Mouse (Mus musculus): Measurements from ENCODE around the gene St6galnac5. TPM values are rescaled to one million over a fixed set of nuclear protein-coding genes. Genes with fewer than 3 reads are reported as not detected.

The St6galnac5 gene
- polyA plus RNA-seq, 1 experiment from 2014 or later = 0.43 TPM

DNA sequence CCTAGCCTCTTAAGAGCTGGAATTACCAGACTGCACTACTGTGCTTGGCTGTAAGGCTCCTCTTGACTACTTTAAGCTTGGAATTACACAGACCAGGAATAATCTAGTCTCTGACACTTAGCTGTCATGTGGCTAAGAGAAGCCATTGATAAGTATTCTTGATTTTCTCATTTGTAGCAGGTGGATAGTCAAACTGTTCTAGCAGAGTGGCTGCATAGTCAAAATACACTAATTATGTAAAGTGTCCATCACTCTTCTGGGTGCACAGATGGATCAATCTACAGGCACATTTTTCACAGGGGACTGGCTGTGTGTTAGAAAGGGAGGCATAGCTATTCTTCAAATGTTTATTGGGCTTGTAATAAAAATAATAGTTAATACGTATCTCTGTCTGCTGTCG is 8.7 kb upstream of the St6galnac5 start:
- no peaks in the 10 kb centered on the region for H3K4me1 ChIP-seq (replicated peaks; ENCODE audit: control insufficient read depth, insufficient read depth, low read length)
- no peak overlapping the region for H3K4me3 ChIP-seq (ENCODE audit: low read depth, low read length)
- no peaks in the 10 kb centered on the region for H3K36me3 ChIP-seq (ENCODE audit: control insufficient read depth, insufficient read depth, low read length)
- H3K27me3 ChIP-seq (replicated peaks; ENCODE audit: control insufficient read depth, insufficient read depth, low read length) = no peaks in the 10 kb centered on the region
- WGBS = 85% methylated on average over 2 of the region's 2 CpGs
- ATAC-seq (replicated peaks; ENCODE audit: low FRiP score) (no peak), DNase-seq (ENCODE audit: low spot score) (no peak)
- no peaks in the 10 kb centered on the region for H3K9me3 ChIP-seq (ENCODE audit: control insufficient read depth, low read length)
- H3K9ac ChIP-seq (ENCODE audit: low read depth, low read length) = no peak overlapping the region
- H3K4me2 ChIP-seq = no peak overlapping the region
- H3K27ac ChIP-seq (ENCODE audit: low read depth, low read length) = no peak overlapping the region

DNA sequence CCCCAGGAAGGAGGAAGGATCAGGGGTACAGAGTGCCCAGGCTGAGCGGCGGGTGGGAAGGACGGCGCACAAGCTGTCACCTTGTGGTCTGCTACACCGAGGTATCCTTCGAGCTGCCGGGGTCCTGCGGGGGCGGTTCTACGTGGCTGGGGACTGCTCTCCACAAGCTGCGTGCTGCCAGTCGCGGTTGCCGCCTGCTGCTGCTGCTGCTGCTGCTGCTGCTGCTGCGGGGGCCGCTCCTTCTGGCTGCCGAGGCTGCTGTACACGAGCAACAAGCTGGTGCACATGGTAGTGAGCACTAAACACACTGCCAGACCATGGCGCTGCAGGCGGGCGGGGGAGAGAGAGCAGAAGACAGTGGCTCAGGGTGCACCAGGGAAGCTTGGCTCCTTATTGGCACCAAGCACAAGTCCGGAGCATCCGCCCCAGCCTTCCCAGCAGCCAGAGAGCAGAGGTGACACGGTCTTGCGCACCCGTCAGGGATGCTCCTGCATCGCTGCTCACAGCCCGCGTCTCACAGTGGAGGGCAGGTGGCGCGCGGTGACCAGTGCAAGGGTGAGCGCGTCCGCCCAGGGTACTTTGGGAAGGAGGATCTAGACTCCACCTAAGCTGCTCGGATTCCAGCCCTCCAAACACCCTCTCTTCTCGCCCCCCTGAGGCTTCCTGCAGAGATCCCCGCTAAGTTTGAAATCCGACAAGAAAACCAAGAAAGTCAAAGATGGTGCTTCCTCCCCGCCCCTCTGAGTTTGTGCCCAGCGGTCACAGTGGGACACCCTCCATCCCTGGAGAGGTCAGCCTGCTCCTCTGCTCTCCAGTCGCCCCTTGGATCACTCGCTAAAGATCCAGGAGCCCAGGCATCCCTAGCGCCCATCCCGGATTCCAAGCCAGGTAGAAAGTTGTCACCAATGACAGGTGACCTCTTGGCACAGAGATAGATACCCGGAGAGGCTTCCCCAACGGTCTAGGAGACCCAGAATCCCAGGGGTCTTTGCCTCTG is 770 bp downstream of the St6galnac5 start:
- Histone ChIP-seq H3K9me3 (ENCODE audit: control insufficient read depth, low read length) (no peaks in the 10 kb centered on the region), H3K27me3 (replicated peaks; ENCODE audit: control insufficient read depth, insufficient read depth, low read length) (peaks cover 44% of the 10 kb centered on the region), H3K36me3 (ENCODE audit: control insufficient read depth, insufficient read depth, low read length) (no peaks in the 10 kb centered on the region), H3K4me1 (replicated peaks; ENCODE audit: control insufficient read depth, insufficient read depth, low read length) (peaks cover 17% of the 10 kb centered on the region), H3K4me3 (ENCODE audit: low read depth, low read length) (peak overlapping the region; percentile 38), H3K9ac (ENCODE audit: low read depth, low read length) (no peak overlapping the region), H3K27ac (ENCODE audit: low read depth, low read length) (no peak overlapping the region), H3K4me2 (peak overlapping the region; percentile 74)
- DNase-seq (ENCODE audit: low spot score) = peak; percentile 54
- peak; percentile 36; the same call in 1 of the 2 replicates for ATAC-seq (replicated peaks; ENCODE audit: low FRiP score)
- 1% methylated on average over 47 of the region's 47 CpGs for WGBS

DNA sequence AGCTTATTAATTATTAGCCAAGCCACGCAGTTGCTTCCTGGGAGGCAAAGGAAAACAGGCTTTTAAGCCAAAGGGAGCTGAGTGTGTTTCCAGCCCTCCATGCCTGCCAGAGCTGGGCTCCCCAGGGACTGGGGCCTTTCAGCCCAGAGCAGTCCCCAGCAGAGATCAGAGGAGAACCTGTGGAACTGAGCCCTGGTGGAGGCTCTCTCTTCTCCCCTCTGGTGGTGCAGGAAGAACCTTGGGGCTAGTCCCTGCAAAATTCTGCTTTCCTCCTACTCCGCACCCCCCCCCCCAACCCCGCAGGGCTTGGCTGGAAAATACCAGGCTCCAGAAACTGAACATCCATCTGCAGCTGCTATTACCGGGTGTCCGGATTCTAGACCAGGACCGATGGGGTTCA is 1.6 kb downstream of the St6galnac5 start:
- no peak overlapping the region for H3K27ac ChIP-seq (ENCODE audit: low read depth, low read length)
- H3K36me3 ChIP-seq (ENCODE audit: control insufficient read depth, insufficient read depth, low read length) = no peaks in the 10 kb centered on the region
- H3K9ac ChIP-seq (ENCODE audit: low read depth, low read length) = no peak overlapping the region
- H3K4me2 ChIP-seq = peak overlapping the region; percentile 74
- WGBS = 22% methylated on average over 6 of the region's 6 CpGs
- ATAC-seq (replicated peaks; ENCODE audit: low FRiP score) (no peak), DNase-seq (ENCODE audit: low spot score) (no peak)
- H3K27me3 ChIP-seq (replicated peaks; ENCODE audit: control insufficient read depth, insufficient read depth, low read length) = peaks cover 44% of the 10 kb centered on the region
- no peak overlapping the region for H3K4me3 ChIP-seq (ENCODE audit: low read depth, low read length)
- H3K9me3 ChIP-seq (ENCODE audit: control insufficient read depth, low read length) = no peaks in the 10 kb centered on the region
- H3K4me1 ChIP-seq (replicated peaks; ENCODE audit: control insufficient read depth, insufficient read depth, low read length) = peaks cover 17% of the 10 kb centered on the region

DNA sequence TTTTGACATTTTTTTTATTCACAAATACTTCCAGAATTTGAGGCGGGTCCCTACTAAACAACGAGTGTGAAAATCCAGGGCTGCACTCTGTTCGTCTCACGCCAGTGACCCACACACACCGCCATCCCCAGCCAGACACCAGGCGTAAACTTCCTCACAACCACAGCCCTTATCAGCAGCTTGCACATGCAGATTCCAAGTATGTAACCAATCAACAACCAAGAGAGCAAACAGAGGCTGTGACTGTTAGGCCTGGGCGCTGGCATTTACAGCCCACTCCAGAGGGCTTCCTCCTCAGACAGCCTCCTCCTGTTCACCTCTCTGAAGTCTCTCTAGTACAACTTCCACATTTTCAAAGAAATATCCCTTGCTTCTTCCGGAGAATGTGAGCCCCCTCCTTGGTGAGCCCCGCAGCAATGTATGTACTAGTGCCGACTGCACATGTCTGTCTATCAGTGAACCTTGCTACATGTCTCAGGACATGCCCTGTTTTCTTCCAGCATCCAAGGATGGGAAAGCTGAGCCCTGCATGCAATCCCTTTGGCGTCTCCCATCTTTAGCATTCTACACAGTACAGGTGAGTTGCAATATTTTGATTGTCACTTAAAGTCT is 2.5 kb downstream of the St6galnac5 start:
- H3K4me2 ChIP-seq = no peak overlapping the region
- 24% methylated on average over 11 of the region's 11 CpGs for WGBS
- no peaks in the 10 kb centered on the region for H3K36me3 ChIP-seq (ENCODE audit: control insufficient read depth, insufficient read depth, low read length)
- no peak overlapping the region for H3K27ac ChIP-seq (ENCODE audit: low read depth, low read length)
- H3K9me3 ChIP-seq (ENCODE audit: control insufficient read depth, low read length) = no peaks in the 10 kb centered on the region
- H3K27me3 ChIP-seq (replicated peaks; ENCODE audit: control insufficient read depth, insufficient read depth, low read length) = peaks cover 44% of the 10 kb centered on the region
- peak; percentile 49 for DNase-seq (ENCODE audit: low spot score)
- ATAC-seq (replicated peaks; ENCODE audit: low FRiP score) = peak; percentile 94
- H3K4me3 ChIP-seq (ENCODE audit: low read depth, low read length) = no peak overlapping the region
- peaks cover 17% of the 10 kb centered on the region for H3K4me1 ChIP-seq (replicated peaks; ENCODE audit: control insufficient read depth, insufficient read depth, low read length)
- no peak overlapping the region for H3K9ac ChIP-seq (ENCODE audit: low read depth, low read length)

DNA sequence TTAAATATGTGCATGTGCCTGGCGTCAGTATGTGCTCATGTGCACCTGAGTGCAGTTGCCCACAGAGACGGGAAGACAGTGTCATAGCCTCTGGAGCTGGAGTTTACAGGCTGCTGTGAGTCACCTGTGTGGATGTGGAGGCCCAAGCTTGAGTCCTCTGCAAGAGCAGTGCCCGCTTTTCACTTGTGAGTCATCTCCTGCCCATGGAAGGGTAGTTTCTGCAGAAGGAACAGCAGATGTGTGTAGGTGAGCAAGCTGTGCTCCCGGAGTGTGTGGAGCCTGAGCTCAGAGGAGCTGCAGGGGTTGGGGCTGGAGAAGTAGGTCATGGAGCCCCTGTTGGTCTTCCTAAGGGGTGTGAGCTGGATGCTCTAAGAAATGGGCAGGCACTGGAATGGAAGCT is 10.7 kb downstream of the St6galnac5 start:
- H3K4me3 ChIP-seq (ENCODE audit: low read depth, low read length) = no peak overlapping the region
- ATAC-seq (replicated peaks; ENCODE audit: low FRiP score) (no peak), DNase-seq (ENCODE audit: low spot score) (no peak)
- H3K27ac ChIP-seq (ENCODE audit: low read depth, low read length) = no peak overlapping the region
- 77% methylated on average over 4 of the region's 4 CpGs for WGBS
- H3K4me1 ChIP-seq (replicated peaks; ENCODE audit: control insufficient read depth, insufficient read depth, low read length) = no peaks in the 10 kb centered on the region
- no peaks in the 10 kb centered on the region for H3K9me3 ChIP-seq (ENCODE audit: control insufficient read depth, low read length)
- no peaks in the 10 kb centered on the region for H3K36me3 ChIP-seq (ENCODE audit: control insufficient read depth, insufficient read depth, low read length)
- H3K9ac ChIP-seq (ENCODE audit: low read depth, low read length) = no peak overlapping the region
- H3K4me2 ChIP-seq = no peak overlapping the region
- no peaks in the 10 kb centered on the region; the same call in 1 of the 2 replicates for H3K27me3 ChIP-seq (replicated peaks; ENCODE audit: control insufficient read depth, insufficient read depth, low read length)

DNA sequence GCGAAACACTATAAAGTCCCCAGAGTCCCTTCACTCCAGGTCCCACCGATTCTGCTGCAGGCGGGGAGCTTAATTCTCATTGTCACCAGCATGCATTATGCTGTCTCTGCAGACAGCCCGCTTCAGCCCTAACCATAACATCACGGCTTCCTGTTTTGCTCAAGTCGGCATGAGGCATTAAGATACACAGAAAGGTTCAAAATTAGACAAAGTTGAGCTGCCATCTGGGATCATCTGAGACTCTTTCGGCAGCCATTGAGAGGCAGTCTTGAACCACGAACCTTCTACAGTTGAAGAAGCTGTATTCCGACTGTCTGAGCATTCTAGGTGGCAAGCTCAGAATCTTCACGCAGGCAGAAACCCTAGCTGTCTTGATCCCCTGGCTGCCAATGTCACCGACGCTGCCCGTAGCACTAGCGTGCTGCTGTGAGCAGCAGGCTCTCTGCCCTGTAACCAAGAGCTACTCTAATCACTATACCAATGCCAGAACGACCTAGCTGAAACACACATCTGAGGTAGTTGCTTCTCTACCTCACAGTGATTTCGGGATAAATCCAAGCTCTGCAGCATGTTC is 12.2 kb downstream of the St6galnac5 start:
- H3K4me1 ChIP-seq (replicated peaks; ENCODE audit: control insufficient read depth, insufficient read depth, low read length) = no peaks in the 10 kb centered on the region
- no peak for DNase-seq (ENCODE audit: low spot score)
- H3K27me3 ChIP-seq (replicated peaks; ENCODE audit: control insufficient read depth, insufficient read depth, low read length) = no peaks in the 10 kb centered on the region; the same call in 1 of the 2 replicates
- H3K4me3 ChIP-seq (ENCODE audit: low read depth, low read length) = no peak overlapping the region
- 69% methylated on average over 16 of the region's 16 CpGs for WGBS
- no peak overlapping the region for H3K27ac ChIP-seq (ENCODE audit: low read depth, low read length)
- no peak overlapping the region for H3K4me2 ChIP-seq
- no peak for ATAC-seq (replicated peaks; ENCODE audit: low FRiP score)
- no peaks in the 10 kb centered on the region for H3K36me3 ChIP-seq (ENCODE audit: control insufficient read depth, insufficient read depth, low read length)
- no peak overlapping the region for H3K9ac ChIP-seq (ENCODE audit: low read depth, low read length)
- no peaks in the 10 kb centered on the region for H3K9me3 ChIP-seq (ENCODE audit: control insufficient read depth, low read length)

DNA sequence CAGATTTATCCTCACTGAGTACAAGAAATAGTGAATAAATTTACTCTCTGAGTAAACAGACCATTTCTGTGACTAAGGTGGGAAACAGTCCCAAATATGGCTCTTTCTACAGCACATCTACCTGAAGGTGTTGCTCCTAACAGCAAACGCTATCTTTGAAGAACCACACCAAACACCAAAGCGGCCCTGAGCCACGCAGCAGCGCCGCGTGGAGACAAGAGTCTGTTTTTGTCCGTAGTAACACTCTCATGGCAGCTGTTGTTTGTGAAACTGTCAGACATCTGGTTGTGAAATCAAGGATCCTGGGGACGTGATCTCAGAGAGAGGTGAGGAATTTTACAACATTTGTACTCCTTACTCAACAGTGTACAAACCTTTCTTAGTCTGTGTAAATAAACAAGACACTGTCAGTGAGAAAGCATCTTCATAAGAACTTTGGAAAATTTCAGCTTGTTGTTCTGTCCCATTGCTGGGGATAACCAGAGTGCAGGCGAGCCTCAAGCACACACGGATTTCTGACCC is 20.1 kb downstream of the St6galnac5 start:
- H3K27me3 ChIP-seq (replicated peaks; ENCODE audit: control insufficient read depth, insufficient read depth, low read length) = no peaks in the 10 kb centered on the region
- DNase-seq (ENCODE audit: low spot score) (no peak), ATAC-seq (replicated peaks; ENCODE audit: low FRiP score) (no peak)
- no peak overlapping the region for H3K27ac ChIP-seq (ENCODE audit: low read depth, low read length)
- H3K9me3 ChIP-seq (ENCODE audit: control insufficient read depth, low read length) = no peaks in the 10 kb centered on the region
- no peaks in the 10 kb centered on the region for H3K36me3 ChIP-seq (ENCODE audit: control insufficient read depth, insufficient read depth, low read length)
- whole genome bisulfite sequencing = 75% methylated on average over 10 of the region's 10 CpGs
- H3K9ac ChIP-seq (ENCODE audit: low read depth, low read length) = no peak overlapping the region
- no peaks in the 10 kb centered on the region for H3K4me1 ChIP-seq (replicated peaks; ENCODE audit: control insufficient read depth, insufficient read depth, low read length)
- H3K4me2 ChIP-seq = no peak overlapping the region
- H3K4me3 ChIP-seq (ENCODE audit: low read depth, low read length) = no peak overlapping the region

DNA sequence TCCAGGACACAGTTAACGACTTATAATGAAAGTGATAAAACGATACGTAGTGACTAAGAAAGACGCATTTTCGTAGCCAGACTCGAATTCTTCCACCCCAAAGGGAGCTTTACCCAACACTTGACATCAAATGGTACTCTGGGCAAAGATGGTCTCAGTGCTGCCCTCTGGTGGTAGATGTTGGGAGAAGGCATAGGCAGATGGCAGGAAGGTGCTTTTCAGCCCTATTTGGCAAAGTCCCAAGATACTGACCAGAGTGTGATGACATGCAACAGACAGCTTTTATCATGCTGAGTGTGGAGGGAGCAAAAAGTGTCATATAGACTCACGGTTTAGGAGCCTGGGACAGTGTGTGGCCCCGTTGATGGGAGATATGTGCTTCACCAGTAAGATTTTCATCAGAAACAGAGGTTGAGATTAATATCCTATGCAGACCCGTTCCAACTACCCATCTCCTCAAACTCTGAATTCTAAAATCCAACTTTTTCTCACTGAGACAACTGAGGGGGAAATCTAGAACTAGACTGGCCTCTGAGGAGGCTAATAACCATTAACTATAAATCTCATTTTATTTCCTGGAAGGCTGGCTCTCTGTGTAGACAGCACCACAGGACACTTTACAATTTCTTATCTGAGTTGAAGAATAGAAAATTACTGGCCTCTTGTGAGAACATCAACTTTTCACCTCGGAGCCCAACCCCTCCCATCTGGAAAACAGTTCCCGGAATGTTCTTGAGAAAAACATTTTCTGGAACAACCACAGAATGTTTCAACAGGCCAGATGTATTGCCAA is 23.5 kb downstream of the St6galnac5 start:
- Histone ChIP-seq H3K4me2 (no peak overlapping the region), H3K27ac (ENCODE audit: low read depth, low read length) (no peak overlapping the region), H3K27me3 (replicated peaks; ENCODE audit: control insufficient read depth, insufficient read depth, low read length) (no peaks in the 10 kb centered on the region), H3K4me1 (replicated peaks; ENCODE audit: control insufficient read depth, insufficient read depth, low read length) (no peaks in the 10 kb centered on the region; the same call in 1 of the 2 replicates), H3K36me3 (ENCODE audit: control insufficient read depth, insufficient read depth, low read length) (no peaks in the 10 kb centered on the region), H3K4me3 (ENCODE audit: low read depth, low read length) (no peak overlapping the region), H3K9me3 (ENCODE audit: control insufficient read depth, low read length) (no peaks in the 10 kb centered on the region), H3K9ac (ENCODE audit: low read depth, low read length) (no peak overlapping the region)
- no peak for ATAC-seq (replicated peaks; ENCODE audit: low FRiP score)
- no peak for DNase-seq (ENCODE audit: low spot score)
- 57% methylated on average over 11 of the region's 11 CpGs for WGBS

Measured in liver, embryonic 11.5 days (tissue).